Comparison of ENCODE assay signal across 8 mouse cellular contexts in the genomic region with DNA sequence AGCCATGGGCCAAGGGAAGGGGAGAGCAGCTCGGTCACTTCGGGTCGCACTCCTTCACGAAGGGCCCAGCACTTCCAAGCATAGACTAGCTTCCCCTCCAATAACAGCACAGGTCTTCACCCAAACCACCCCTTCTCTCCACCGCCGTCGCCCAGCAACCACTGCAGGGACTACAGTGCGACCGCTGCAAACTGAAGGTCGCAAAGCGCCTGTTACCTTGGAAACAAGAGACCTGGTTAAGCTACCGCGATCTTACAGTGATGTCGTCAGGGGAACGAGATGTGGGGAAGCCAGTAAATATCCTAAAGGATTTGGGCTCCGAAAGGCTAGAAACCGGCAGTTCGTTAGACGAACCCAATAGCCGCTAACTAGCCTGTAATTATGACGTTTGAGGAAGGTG. TPM values are rescaled to one million over a fixed set of nuclear protein-coding genes. Genes with fewer than 3 reads are reported as not detected.
DNase-seq lines count a peak whose midpoint lies in the region; ATAC-seq and TF ChIP-seq lines count a peak whose summit lies in the region.

A gene (minus strand): TSS at position 143 of the 400 bp plus-strand sequence.

- no peaks in the 10 kb centered on the region for H3K4me1 ChIP-seq in hindbrain, postnatal 0 days (ENCODE audit: insufficient read depth, low read length)

- no peak for TF ChIP-seq CTCF in hindbrain, postnatal 0 days (IDR thresholded peaks at IDR 0.05; ENCODE audit: low read depth)

- H3K9me3 ChIP-seq in hindbrain, postnatal 0 days (ENCODE audit: low read length): no peaks in the 10 kb centered on the region

- H3K27me3 ChIP-seq in hindbrain, postnatal 0 days (ENCODE audit: insufficient read depth, low read length): no peaks in the 10 kb centered on the region

- peak within 1 kb of the TSS; percentile 55 for H3K4me3 ChIP-seq in hindbrain, postnatal 0 days (ENCODE audit: low read length)

- H3K9ac ChIP-seq in hindbrain, postnatal 0 days (replicated peaks; ENCODE audit: low read length): peak within 1 kb of the TSS; percentile 64

- H3K36me3 ChIP-seq in hindbrain, postnatal 0 days (ENCODE audit: insufficient read depth, low read length): peaks cover 5% of the 10 kb centered on the region; the same call in 1 of the 2 replicates

- peak within 1 kb of the TSS; percentile 86 for H3K4me2 ChIP-seq in hindbrain, postnatal 0 days (ENCODE audit: low read depth, low read length)

- peak; percentile 97 for ATAC-seq in hindbrain, postnatal 0 days

- WGBS in hindbrain, postnatal 0 days: 2% methylated on average over 21 of the region's 21 CpGs

- H3K27ac ChIP-seq in hindbrain, postnatal 0 days: peak within 1 kb of the TSS; percentile 80

- peak; percentile 88 for DNase-seq in adrenal gland, adult 2 months
- peak; percentile 98 for DNase-seq in embryo, embryonic 10 days (ENCODE audit: low spot score)
- DNase-seq in gastrocnemius, adult 8-10 months (ENCODE audit: low spot score in 2 of 2): peak; percentile 50 to 64
- DNase-seq in hindbrain, postnatal 0 days (ENCODE audit: low spot score): peak; percentile 98
- DNase-seq in left cerebral cortex, adult 18-20 months (ENCODE audit: low spot score in 2 of 2): peak; percentile 83 to 86
- DNase-seq in lung, postnatal 36 days: peak; percentile 88
- peak; percentile 88 for DNase-seq in retina, embryonic 14.5 days (ENCODE audit: low spot score)
- peak; percentile 89 for DNase-seq in thymus, postnatal 25 days

RNA-seq across cellular contexts. Expression of the gene that starts here (rescaled TPM):
- 1 to 10 TPM; 1.1 to 3.8 TPM for total RNA-seq in adrenal gland, adult 2 months (2021)
- polyA plus RNA-seq in adrenal gland, adult 2 months (2012; rRNA removed): 3.3 and 4.3 TPM in 2 replicates
- not detected for total RNA-seq in gastrocnemius, adult 8-10 months (2022)
- 4.3 and 5.1 TPM in 2 replicates for total RNA-seq in hindbrain, postnatal 0 days (2014; rRNA removed)
- polyA plus RNA-seq in hindbrain, postnatal 0 days (2015; fragmentation: Nextera tagmentation; extraction: Ambion mirVana): 5.3 and 7.8 TPM in 2 replicates
- total RNA-seq in left cerebral cortex, adult 18-20 months (2021): 1 to 10 TPM; 7.1 to 8.0 TPM

Comparison
In these comparisons a context has a peak if more than half of its experiments do, and no peak if none do; other contexts are left out.
1. Peak in every context shown above with its lines: DNase-seq, ATAC-seq, H3K4me3 ChIP-seq and H3K27ac ChIP-seq.
2. Peak in DNase-seq in gastrocnemius, adult 8-10 months; RNA of the gene not detected or under 1 TPM.